Mouse (Mus musculus) sigmoid colon, adult 10 weeks (tissue): Measurements from ENCODE around the gene Mcrs1. TPM values are rescaled to one million over a fixed set of nuclear protein-coding genes. Genes with fewer than 3 reads are reported as not detected.

ENCODE experiments used
- polyA plus RNA-seq: library from polyadenylated mRNA; stranded (reverse); fragments of 350-450 nt; fragmentation: Illumina TruSeq; extraction: RNeasy Lipid Tissue Mini Kit (QIAGEN cat#74804); gene quantifications from one replicate; pipeline ENCODE4 v1.2.3, GENCODE M21; 2014; ENCODE audit warnings: low read depth, low replicate concordance

Gene Mcrs1
- 2.0 TPM for polyA plus RNA-seq

GRCm38 (mm10) chr15:99251626-99252380, at the start of gene Mcrs1:
Mcrs1 (minus strand) TSS chr15:99251961.

GRCm38 (mm10) chr15:99295484-99295981, 43.8 kb upstream of the Mcrs1 start, which contains the start of gene Fam186b:
Fam186b (minus strand) TSS chr15:99295888.

GRCm38 (mm10) chr15:99294813-99295374, 43.1 kb upstream of the Mcrs1 start, which contains the start of gene Prpf40b:
Prpf40b (plus strand) TSS chr15:99295087.

GRCm38 (mm10) chr15:99224208-99224911, 27.4 kb downstream of the Mcrs1 start, which contains the start of gene Kcnh3:
Kcnh3 (plus strand) TSS chr15:99224861.

Other genes starting within 250 kb of the Mcrs1 start
- gene Tuba1c, start 222.1 kb downstream of the Mcrs1 start, polyA plus RNA-seq = 7.2 TPM
- gene Prph, start 196.8 kb downstream of the Mcrs1 start, polyA plus RNA-seq = 0.38 TPM
- gene Troap, start 177.4 kb downstream of the Mcrs1 start, polyA plus RNA-seq = 0.85 TPM
- not detected for gene C1ql4, start 164.1 kb downstream of the Mcrs1 start, polyA plus RNA-seq
- 12.2 TPM for gene Dnajc22, start 158.8 kb downstream of the Mcrs1 start, polyA plus RNA-seq
- 18.1 TPM for gene Spats2, start 126.0 kb downstream of the Mcrs1 start, polyA plus RNA-seq
- 0.66 TPM for gene Kcnh3, start 27.1 kb downstream of the Mcrs1 start, polyA plus RNA-seq
- 3.0 TPM for gene Prpf40b, start 43.1 kb upstream of the Mcrs1 start, polyA plus RNA-seq
- not detected for gene Fam186b, start 43.9 kb upstream of the Mcrs1 start, polyA plus RNA-seq
- 1.1 TPM for gene Fmnl3, start 118.5 kb upstream of the Mcrs1 start, polyA plus RNA-seq
- 369 TPM for gene Tmbim6, start 140.9 kb upstream of the Mcrs1 start, polyA plus RNA-seq
- gene Nckap5l, start 205.8 kb upstream of the Mcrs1 start, polyA plus RNA-seq = not detected
- gene Bcdin3d, start 222.8 kb upstream of the Mcrs1 start, polyA plus RNA-seq = 2.3 TPM